Mouse (Mus musculus) large intestine, adult 2 months (tissue): ENCODE results near the gene Draxin. TPM values are rescaled to one million over a fixed set of nuclear protein-coding genes. Genes with fewer than 3 reads are reported as not detected.
"Not testable (repeated sequence)": the region's sequence is repeated elsewhere in the genome, so short reads cannot be mapped to it uniquely, and the experiment has no call there.

Experiments used
- DNase-seq: peaks from one replicate; pipeline ENCODE4 v3.0.0-alpha.2; 2012; ENCODE audit warnings: low read depth, low spot score
- WGBS: fragments of 180-500 bp; shearing (Covaris S2); methylation state at CpG from one replicate; pipeline ENCODE4 v1.1.7; 2018; 5-methylcytosine and 5-hydroxymethylcytosine counted together
- polyA plus RNA-seq: library from polyadenylated mRNA; depleted of rRNA; stranded (reverse); fragments of >200 nt; gene quantifications from 2 replicates; pipeline ENCODE4 v1.2.3, GENCODE M21; 2012; rRNA removed

Draxin gene
- polyA plus RNA-seq, 1 experiment = 0.32 TPM

GRCm38 (mm10) chr4:148065702-148066400 lies 64.6 kb downstream of the Draxin start:
- 45% methylated on average over 6 of the region's 6 CpGs for WGBS
- no peak for DNase-seq

GRCm38 (mm10) chr4:148061086-148061480 lies 69.4 kb downstream of the Draxin start:
- no peak for DNase-seq
- 75% methylated on average over 9 of the region's 9 CpGs for WGBS

DNA sequence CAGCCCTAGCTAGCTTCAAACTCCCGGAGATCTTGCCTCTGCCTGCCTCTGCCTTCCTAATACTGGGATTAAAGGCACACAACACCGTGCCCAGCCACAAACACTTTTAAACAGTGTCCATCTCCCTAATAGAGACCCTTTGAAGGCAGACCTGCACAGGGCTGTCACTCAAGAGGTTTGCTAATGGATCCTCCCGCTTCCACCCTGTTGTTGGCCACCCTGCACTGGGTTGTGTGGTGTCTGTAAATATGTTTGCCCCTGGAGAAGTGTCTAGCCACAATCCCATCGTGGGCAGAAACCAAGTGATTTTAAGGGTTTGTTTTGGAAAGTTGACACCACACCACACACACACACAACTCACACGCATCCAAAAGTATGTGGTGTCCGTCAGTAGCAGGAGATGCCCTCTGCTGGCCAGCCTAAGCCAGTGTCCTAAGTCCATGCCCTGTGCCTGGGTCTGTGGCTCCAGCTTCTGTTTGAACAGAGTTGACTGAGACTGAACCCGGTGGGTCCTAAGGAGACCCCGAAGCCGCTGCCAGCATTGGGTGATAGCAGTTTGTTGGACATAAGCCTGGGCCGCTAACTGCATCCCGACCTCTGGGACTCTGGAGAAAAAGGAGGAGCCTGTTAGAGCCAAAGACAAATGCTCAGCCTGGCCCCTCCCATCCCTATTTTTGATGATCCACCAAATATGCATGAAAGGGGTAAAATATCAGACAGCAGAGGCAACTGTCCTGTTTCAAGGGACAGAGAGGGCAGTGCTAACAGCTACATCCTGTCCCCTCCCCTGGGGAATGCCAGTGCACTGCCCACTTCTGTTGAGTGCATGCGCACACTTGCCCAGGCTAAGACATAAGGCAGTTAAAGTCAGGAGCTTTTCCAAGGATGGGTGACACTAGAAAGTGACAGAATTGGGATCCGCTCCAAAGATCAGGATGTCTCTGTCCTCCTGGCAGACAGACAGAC lies 70.1 kb downstream of the Draxin start:
- DNase-seq = no peak
- 41% methylated on average over 13 of the region's 13 CpGs for WGBS

GRCm38 (mm10) chr4:148058993-148059392 lies 71.5 kb downstream of the Draxin start:
- DNase-seq = no peak
- WGBS = 88% methylated on average over 6 of the region's 6 CpGs

DNA sequence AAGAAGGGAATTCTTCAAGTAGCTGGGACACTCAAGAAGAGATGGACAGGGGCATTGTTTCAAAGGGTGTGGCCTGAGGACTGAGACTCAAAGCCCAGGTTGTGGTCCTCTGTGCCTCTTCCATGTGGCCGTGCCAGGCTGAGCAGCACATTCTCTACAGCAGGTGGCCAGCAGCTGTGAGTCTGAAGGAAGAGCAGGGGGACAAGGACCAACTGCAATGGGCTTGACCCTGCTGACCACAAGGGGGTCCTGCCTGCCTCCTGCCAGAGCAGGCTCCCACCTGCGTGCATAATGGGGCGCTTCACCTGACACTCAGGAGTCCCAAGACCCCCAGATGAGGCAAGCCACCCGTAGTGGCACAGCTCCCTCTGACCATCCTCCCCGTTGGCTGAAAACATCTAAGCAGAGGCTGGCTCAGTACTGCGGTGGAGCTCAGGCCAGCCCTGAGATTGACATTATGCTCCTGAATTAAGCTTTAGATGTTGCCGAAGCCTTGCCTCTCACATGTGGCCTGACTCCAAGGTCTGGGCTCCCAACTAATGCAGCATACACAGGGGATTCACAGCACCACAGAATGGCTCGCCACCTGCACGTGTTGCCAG lies 72.2 kb downstream of the Draxin start:
- DNase-seq = no peak
- WGBS = 92% methylated on average over 9 of the region's 9 CpGs

DNA sequence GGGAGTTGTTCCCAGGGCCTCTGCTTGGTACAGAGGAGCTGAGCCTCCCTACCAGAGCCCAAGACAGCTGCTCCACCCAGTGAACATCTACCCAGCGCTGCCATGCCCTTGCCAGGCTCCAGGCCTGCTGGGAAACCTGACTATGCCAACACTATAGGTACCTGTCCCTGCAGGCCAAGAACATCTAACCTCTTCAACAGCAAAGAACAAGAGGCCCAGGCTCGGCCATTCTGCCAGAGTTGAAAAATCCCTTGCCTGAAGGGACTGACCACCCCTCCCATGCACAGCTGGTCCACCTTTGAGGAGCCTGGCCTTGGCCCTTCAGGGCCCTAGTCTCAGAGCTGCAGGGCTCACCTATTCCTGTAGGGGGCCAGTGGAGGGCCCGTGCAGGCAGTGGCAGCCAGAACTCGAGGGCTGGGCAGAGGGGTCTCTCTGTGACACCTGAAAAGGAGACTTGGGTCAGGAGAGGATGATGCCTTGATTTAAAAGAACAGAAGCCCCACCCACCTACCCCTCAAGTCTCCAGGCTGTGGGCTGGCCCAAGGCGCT lies 72.8 kb downstream of the Draxin start:
- WGBS = 78% methylated on average over 5 of the region's 5 CpGs
- no peak for DNase-seq

DNA sequence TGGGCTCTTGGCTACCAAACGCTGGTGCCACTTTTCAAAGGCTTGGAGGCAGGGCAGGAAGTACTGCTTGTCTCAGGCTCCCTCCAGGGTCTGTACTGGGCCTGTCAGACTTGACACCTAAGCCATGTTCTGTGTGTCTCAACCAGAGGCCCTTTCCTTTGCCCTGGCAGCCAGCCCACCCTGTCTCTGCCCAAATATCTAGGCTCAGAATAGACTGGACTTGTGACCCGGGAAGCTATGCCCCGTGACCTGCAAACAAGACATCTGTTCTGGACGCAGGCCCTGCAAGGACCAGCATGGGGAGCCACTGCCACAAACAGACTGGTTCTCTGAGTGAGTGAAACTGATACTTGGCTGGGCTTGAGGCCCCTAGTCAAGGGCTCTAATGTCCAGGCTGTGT lies 73.7 kb downstream of the Draxin start:
- DNase-seq = no peak
- 81% methylated on average over 4 of the region's 4 CpGs for WGBS

- WGBS = 86% methylated on average over 7 of the region's 7 CpGs
- DNase-seq = no peak
These were observed 74.3 kb downstream of the Draxin start for GRCm38 (mm10) chr4:148056246-148056645.

DNA sequence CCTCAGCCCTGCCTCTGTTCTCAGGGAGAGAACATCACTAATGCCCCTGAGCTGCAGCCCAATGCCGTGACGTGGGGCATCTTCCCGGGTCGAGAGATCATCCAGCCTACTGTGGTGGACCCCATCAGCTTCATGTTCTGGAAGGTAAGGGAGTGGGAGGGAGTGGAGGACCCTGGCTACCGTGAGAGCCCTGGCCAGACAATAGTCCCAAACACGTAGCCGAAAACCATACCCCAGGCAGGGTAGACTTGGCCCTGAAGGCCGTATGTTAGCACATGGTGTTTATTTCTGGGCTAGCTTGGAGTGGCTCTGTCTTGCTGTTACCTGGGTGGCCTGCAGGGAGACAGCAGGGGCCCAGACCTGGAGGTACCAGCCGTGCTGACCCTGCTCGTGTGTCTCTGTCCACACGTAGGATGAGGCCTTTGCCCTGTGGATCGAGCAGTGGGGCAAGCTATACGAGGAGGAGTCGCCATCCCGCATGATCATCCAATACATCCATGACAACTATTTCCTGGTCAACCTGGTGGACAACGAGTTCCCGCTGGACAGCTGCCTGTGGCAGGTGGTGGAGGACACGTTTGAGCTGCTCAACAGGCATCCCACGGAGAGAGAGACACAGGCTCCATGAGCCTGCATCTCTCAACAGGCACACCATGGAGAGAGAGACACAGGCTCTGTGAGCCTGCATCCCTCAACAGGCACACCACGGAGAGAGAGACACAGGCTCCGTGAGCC lies 75.4 kb downstream of the Draxin start:
- DNase-seq = no peak
- 93% methylated on average over 21 of the region's 21 CpGs for WGBS

DNA sequence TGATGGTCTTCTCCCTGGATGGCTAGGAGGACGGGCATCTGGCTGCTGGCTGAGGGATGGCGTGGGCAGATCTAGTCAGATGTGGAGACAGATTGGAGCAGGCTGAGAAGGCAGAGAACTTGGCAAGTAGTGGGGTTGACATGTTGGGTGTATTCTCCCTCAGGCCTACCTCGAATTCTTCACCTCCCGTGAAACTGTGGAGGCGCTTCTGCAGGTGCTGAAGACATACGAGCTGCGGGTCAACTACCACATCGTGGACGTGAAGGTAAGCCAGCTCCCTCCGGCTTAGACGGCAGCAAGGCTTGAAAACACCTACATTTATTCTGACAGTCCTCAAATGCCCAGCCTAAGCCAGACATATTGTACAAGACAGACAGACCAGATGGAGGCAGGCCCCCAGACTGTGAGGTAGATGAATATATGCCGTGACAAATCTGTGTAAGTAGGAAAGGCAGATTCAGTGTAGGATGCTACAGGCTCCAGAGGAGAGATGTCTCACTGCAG lies 77.0 kb downstream of the Draxin start:
- 92% methylated on average over 12 of the region's 12 CpGs for WGBS
- no peak for DNase-seq

DNA sequence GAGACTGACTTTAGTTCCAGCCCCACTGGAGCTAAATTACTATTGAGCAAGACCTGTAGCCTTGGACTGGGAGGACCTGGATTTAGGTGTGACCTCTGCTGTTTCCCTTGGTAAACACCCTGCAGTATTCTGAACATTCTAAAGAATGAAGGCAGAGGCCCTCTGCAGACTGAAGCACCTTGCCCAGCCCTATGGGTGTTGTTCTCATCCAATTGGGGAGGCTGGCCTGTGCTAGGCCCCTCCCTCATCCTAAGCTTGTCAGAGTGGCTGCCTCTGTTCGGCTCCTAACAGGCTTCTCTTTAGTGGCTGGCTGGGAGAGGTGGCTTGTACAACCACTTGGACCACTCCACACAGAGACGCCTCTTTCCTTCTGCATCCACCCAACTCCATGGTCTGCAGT lies 77.5 kb downstream of the Draxin start:
- no peak for DNase-seq
- WGBS = 59% methylated on average over 2 of the region's 2 CpGs

DNA sequence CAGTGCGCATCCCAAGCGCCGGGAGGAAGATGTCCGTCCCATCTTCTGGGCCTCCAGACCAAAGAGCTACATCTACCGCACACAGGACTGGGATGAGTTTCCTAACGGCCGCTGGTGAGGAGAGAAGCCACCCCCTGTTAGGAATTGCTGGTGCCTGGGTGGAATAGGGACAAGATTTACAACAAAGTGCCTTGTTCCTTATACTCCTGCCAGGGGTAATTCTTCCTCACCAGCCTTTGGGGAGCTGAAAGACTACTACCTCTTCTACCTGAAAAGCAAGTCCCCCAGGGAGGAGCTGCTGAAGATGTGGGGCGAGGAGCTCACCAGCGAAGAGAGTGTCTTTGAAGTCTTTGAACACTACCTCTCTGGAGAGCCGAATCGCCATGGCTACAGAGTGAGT lies 78.6 kb downstream of the Draxin start:
- 93% methylated on average over 11 of the region's 11 CpGs for WGBS
- no peak for DNase-seq

GRCm38 (mm10) chr4:148051046-148051776 lies 79.3 kb downstream of the Draxin start:
- WGBS = 75% methylated on average over 13 of the region's 13 CpGs
- no peak for DNase-seq

- DNase-seq = not testable (repeated sequence)
- 48% methylated on average over 3 of the region's 3 CpGs for WGBS
These were observed 80.0 kb downstream of the Draxin start for GRCm38 (mm10) chr4:148050396-148050914.

Other genes with a start within 250 kb of the Draxin start
- 51.7 and 75.1 TPM in 2 replicates for gene Mfn2, start 226.0 kb downstream of the Draxin start, polyA plus RNA-seq
- 15.5 and 18.3 TPM in 2 replicates for gene Plod1, start 193.9 kb downstream of the Draxin start, polyA plus RNA-seq
- 83.1 and 111 TPM in 2 replicates for gene 2510039O18Rik, start 189.8 kb downstream of the Draxin start, polyA plus RNA-seq
- gene Nppb, start 144.9 kb downstream of the Draxin start, polyA plus RNA-seq = not detected in 2 replicates
- gene Nppa, start 130.0 kb downstream of the Draxin start, polyA plus RNA-seq = 0.22 TPM in 1 of 2 replicates, not detected in the other
- 2.4 and 3.2 TPM in 2 replicates for gene Clcn6, start 91.9 kb downstream of the Draxin start, polyA plus RNA-seq
- 7.2 and 12.1 TPM in 2 replicates for gene Mthfr, start 91.6 kb downstream of the Draxin start, polyA plus RNA-seq
- 13.3 and 15.4 TPM in 2 replicates for gene Agtrap, start 42.7 kb downstream of the Draxin start, polyA plus RNA-seq
- gene Mad2l2, start 314 bp downstream of the Draxin start, polyA plus RNA-seq = 21.5 and 21.8 TPM in 2 replicates
- 45.2 and 50.5 TPM in 2 replicates for gene Fbxo6, start 21.4 kb upstream of the Draxin start, polyA plus RNA-seq
- 6.1 and 11.0 TPM in 2 replicates for gene Fbxo44, start 29.8 kb upstream of the Draxin start, polyA plus RNA-seq
- 0.88 and 0.95 TPM in 2 replicates for gene Fbxo2, start 29.9 kb upstream of the Draxin start, polyA plus RNA-seq
- gene Disp3, start 157.3 kb upstream of the Draxin start, polyA plus RNA-seq = 0.02 and 0.10 TPM in 2 replicates